Mouse (Mus musculus): ENCODE measurements around the gene H2afb3. TPM values are rescaled to one million over a fixed set of nuclear protein-coding genes. Genes with fewer than 3 reads are reported as not detected.
"Not testable (repeated sequence)": the region's sequence is repeated elsewhere in the genome, so short reads cannot be mapped to it uniquely, and the experiment has no call there.

H2afb3 gene
- total RNA-seq (2021) = not detected in 2 replicates
- long read RNA-seq, experiment 1 = 0 reads
- long read RNA-seq, experiment 2 = 0 reads

- DNase-seq = not testable (repeated sequence)
Observed at GRCm38 (mm10) chrX:120312995-120313394, at the start of gene H2afb3. H2afb3 (minus strand) TSS chrX:120313095.

GRCm38 (mm10) chrX:120301469-120302175 lies 11.3 kb downstream of the H2afb3 start:
- no peak for DNase-seq

GRCm38 (mm10) chrX:120292832-120293750 lies 19.8 kb downstream of the H2afb3 start:
- DNase-seq = peak; percentile 6

- DNase-seq = no peak
Observed at GRCm38 (mm10) chrX:120291696-120292095, 21.2 kb downstream of the H2afb3 start.

- DNase-seq = no peak
Observed at GRCm38 (mm10) chrX:120290900-120291280, 22.0 kb downstream of the H2afb3 start.

- peak; percentile 21 for DNase-seq
Observed at GRCm38 (mm10) chrX:120290011-120290899, 22.6 kb downstream of the H2afb3 start, which contains the start of gene Pcdh11x. Pcdh11x (plus strand) TSS chrX:120290259.

- DNase-seq = no peak
Observed at GRCm38 (mm10) chrX:120287502-120287901, 25.4 kb downstream of the H2afb3 start.

GRCm38 (mm10) chrX:120285522-120285921 lies 27.4 kb downstream of the H2afb3 start:
- DNase-seq = no peak

Other genes with a start within 250 kb of the H2afb3 start
- gene Pcdh11x, start 22.8 kb downstream of the H2afb3 start, total RNA-seq (2021) = 0.15 and 0.23 TPM in 2 replicates

Data from adrenal gland, postnatal 14 days (tissue).